Mouse (Mus musculus) stomach, postnatal 0 days (tissue): ENCODE measurements around the gene Oaz1.

Experiments used
- CTCF ChIP-seq: IDR thresholded peaks from 2 replicates; pipeline ENCODE4 v1.5.1; 2016; ENCODE audit warnings: antibody characterized with exemption, low read depth, mild to moderate bottlenecking, moderate library complexity
- EP300 ChIP-seq: optimal IDR thresholded peaks from 2 replicates; pipeline ENCODE3; 2016; ENCODE audit warnings: antibody characterized with exemption

DNA sequence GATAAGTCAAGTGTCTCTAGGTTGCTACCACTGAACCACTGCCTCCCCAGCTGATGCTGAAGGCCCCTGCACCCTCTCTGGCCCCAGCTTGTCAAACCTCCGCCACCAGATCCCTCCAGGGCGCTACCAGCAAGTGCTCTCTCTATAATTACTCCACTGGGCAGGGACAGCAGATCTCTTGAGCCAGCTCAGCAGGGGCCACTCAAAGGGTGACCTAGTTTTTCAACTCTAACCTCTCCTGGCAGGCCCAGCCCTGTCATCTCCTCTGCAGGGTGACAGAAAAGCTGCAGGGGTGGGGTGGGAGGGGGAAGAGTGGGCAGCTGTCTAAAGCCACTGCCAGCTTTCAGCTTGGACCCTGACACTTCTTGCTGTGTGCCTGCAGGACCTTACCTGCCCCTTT lies 11.4 kb downstream of the Oaz1 start:
- TF ChIP-seq CTCF (no peak), EP300 (no peak)
